In the genomic region with DNA sequence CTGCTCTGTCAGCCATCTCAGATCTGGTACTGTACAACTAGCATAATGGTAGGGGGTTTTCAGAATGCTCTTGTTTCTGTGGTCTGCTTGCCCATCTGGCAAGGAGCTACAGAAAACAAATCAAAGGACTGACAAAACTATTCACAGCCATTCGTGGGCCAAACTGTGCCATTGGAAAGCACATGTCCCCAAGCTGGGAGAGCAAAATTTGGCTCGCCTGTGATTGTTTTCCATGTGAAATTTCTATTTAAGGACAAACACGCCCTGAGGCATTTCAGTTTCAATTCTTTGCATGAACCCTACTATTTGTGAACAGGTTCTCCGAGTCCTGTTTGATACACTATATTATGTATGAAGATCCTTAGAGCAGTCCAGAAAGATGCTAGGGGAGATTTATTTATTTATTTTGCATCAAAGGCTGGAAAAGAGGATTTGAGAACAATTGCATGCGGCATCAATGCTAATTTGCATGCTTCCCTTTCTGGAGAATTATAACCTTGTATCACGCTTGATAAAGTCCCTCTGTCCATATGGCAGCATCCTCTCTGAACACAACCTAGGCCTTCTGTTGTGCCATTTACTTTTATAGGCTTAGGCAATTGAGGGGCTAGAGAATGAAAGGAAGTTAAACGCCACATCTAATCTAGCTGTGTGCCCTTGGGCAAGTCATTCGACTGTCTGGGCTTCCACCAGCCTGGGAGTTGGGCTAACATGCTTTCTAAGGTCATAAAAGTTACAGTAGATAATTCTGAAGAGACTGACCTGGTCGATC, we compare ENCODE assay signal across 11 mouse cellular contexts.
DNase-seq lines count a peak whose midpoint lies in the region; ATAC-seq and TF ChIP-seq lines count a peak whose summit lies in the region.
"Had no signal": no experiment of that assay in that cellular context is flagged by ENCODE, and none has a peak within 500 bp of the region (broad histone marks: within the 10 kb centered on the region; RNA-seq: fewer than 3 reads in every experiment).

No protein-coding gene starts in this region.

- H3K4me2 ChIP-seq in forebrain, postnatal 0 days (ENCODE audit: low read depth) = no peak overlapping the region
- H3K4me2 ChIP-seq in neural tube, embryonic 13.5 days = no peak overlapping the region
- H3K4me2 ChIP-seq: heart, embryonic 13.5 days; hindbrain, embryonic 13.5 days had no signal

- H3K9ac ChIP-seq in forebrain, postnatal 0 days = no peak overlapping the region
- no peak overlapping the region for H3K9ac ChIP-seq in neural tube, embryonic 13.5 days
- H3K9ac ChIP-seq: heart, embryonic 13.5 days; hindbrain, embryonic 13.5 days; liver, embryonic 14.5 days had no signal

- peaks cover 10% of the 10 kb centered on the region; the same call in 1 of the 2 replicates for H3K4me1 ChIP-seq in forebrain, postnatal 0 days (ENCODE audit: insufficient read depth)
- H3K4me1 ChIP-seq in neural tube, embryonic 13.5 days (replicated peaks) = peaks cover 19% of the 10 kb centered on the region
- H3K4me1 ChIP-seq: heart, embryonic 13.5 days; hindbrain, embryonic 13.5 days had no signal

- peak; percentile 79 for ATAC-seq in forebrain, postnatal 0 days
- peak; percentile 80 for ATAC-seq in neural tube, embryonic 13.5 days (ENCODE audit: low read depth)

- no peak for TF ChIP-seq CTCF in forebrain, postnatal 0 days (IDR thresholded peaks at IDR 0.05; ENCODE audit: low read depth)

- H3K27me3 ChIP-seq in forebrain, postnatal 0 days (ENCODE audit: insufficient read depth, low read length) = peaks cover 10% of the 10 kb centered on the region; the same call in 1 of the 2 replicates
- no peaks in the 10 kb centered on the region for H3K27me3 ChIP-seq in neural tube, embryonic 13.5 days
- H3K27me3 ChIP-seq: heart, embryonic 13.5 days; hindbrain, embryonic 13.5 days had no signal

- intact Hi-C loops in left cerebral cortex, postnatal 14 days (cut with DNase I) = no loop called here

- no peak overlapping the region for H3K27ac ChIP-seq in forebrain, postnatal 0 days (ENCODE audit: low read depth, low read length)
- peak overlapping the region; percentile 33; the same call in 1 of the 2 replicates for H3K27ac ChIP-seq in neural tube, embryonic 13.5 days (replicated peaks)
- H3K27ac ChIP-seq: heart, embryonic 13.5 days; hindbrain, embryonic 13.5 days; liver, embryonic 14.5 days had no signal

- no peaks in the 10 kb centered on the region for H3K9me3 ChIP-seq in forebrain, postnatal 0 days (ENCODE audit: low read length)
- no peaks in the 10 kb centered on the region for H3K9me3 ChIP-seq in neural tube, embryonic 13.5 days
- H3K9me3 ChIP-seq: heart, embryonic 13.5 days; hindbrain, embryonic 13.5 days had no signal

- no peaks in the 10 kb centered on the region for H3K36me3 ChIP-seq in forebrain, postnatal 0 days (ENCODE audit: insufficient read depth)
- no peaks in the 10 kb centered on the region for H3K36me3 ChIP-seq in neural tube, embryonic 13.5 days
- H3K36me3 ChIP-seq: heart, embryonic 13.5 days; hindbrain, embryonic 13.5 days had no signal

- no peak overlapping the region for H3K4me3 ChIP-seq in forebrain, postnatal 0 days (ENCODE audit: low read depth, low read length)
- H3K4me3 ChIP-seq in neural tube, embryonic 13.5 days = no peak overlapping the region
- H3K4me3 ChIP-seq: heart, embryonic 13.5 days; hindbrain, embryonic 13.5 days had no signal

- WGBS in forebrain, postnatal 0 days = 45% methylated on average over 9 of the region's 9 CpGs
- 39% methylated on average over 9 of the region's 9 CpGs for whole genome bisulfite sequencing in neural tube, embryonic 13.5 days

- DNase-seq in heart, adult 11 months = peak; percentile 45
- no peak for DNase-seq in heart, adult 9 months (ENCODE audit: low spot score in 2 of 2)
- DNase-seq in left cerebral cortex, postnatal 14 days (ENCODE audit: low spot score in 2 of 2) = peak; percentile 12 to 17
- no peak for DNase-seq in left cerebral cortex, adult 8-10 months (ENCODE audit: low spot score in 2 of 2)
- peak; percentile 81 for DNase-seq in forebrain, postnatal 0 days
- no peak for DNase-seq in frontal cortex, postnatal 36 days (ENCODE audit: low spot score in 2 of 2)
- DNase-seq: gastrocnemius, postnatal 10 days had no signal

Comparison
In these comparisons a context has a peak if more than half of its experiments do, and no peak if none do; other contexts are left out.
1. DNase-seq: peak in heart, adult 11 months (single experiment), left cerebral cortex, postnatal 14 days (2 of 2) and forebrain, postnatal 0 days (single experiment); none in heart, adult 9 months (0 of 2), left cerebral cortex, adult 8-10 months (0 of 2) and frontal cortex, postnatal 36 days (0 of 2).